Mouse (Mus musculus): ENCODE data around the gene Ndufb6.

Gene Ndufb6

GRCm38 (mm10) chr4:40254385-40255103 is 24.7 kb downstream of the Ndufb6 start:
- no peak for DNase-seq (ENCODE audit: low read depth)

- no peak for DNase-seq (ENCODE audit: low read depth)
Observed at GRCm38 (mm10) chr4:40253766-40254165, 25.5 kb downstream of the Ndufb6 start.

DNA sequence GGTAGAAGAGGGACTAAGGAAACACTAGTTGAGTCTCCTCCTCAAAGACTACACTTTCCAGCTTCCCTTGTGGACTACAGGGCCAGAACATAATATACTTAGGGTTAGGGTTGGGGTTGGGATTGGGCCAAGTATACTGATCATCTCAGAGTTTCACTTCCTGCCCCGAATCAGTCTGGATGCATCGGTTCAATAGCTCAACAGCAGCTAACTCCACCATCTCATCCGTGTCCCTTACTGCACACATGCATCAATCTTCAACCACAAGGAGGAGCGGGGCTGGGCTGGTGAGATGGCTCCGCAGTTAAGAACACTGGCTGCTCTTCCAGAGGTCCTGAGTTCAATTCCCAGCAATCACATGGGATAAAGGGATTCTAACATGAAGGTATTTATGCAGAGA is 28.2 kb downstream of the Ndufb6 start:
- DNase-seq (ENCODE audit: low read depth) = no peak

GRCm38 (mm10) chr4:40244035-40244434 is 35.2 kb downstream of the Ndufb6 start:
- peak; percentile 34 for DNase-seq (ENCODE audit: low read depth)

GRCm38 (mm10) chr4:40243006-40243405 is 36.2 kb downstream of the Ndufb6 start:
- DNase-seq (ENCODE audit: low read depth) = no peak

DNA sequence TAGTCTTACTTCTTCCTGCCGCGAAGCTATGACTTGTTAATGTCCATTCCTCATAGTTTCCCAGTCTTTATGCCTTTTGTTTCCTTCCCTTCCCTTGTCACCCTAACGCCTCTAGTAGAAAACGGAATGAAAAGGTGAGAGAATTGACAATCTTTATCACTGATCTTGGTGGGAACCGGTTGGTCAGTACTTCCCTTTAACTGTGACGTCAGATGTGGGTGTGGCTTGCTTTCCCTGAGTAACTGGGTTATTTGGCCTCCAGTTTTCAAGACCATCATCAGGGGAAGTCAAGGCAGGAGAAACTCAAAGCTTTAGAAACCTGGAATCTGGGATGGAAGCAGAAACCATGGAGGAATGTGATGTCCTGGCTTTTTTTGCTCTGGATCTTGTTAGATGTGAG is 37.3 kb downstream of the Ndufb6 start:
- no peak for DNase-seq (ENCODE audit: low read depth)

DNA sequence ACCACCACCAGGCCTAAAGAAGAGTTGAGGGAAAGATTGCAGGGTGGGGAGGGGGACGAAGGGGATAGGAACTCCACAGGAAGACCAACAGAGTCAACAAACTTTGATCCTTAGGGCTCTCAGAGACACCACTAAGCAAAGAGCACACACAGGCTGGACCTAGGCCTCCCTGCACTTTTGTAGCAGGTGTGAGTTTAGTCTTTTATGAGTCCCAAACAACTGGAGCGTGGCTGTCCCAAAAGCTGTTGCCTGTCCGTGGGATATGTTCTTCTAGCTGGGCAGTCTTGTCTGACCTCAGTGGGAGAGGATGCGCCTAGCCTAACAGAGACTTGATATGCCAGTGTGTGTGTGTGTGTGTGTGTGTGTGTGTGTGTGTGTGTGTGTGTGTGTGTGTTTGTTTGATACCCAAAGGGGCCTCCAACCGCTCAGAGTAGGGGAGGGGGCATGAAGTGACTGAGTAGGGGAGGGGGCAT is 38.9 kb downstream of the Ndufb6 start:
- peak; percentile 50 for DNase-seq (ENCODE audit: low read depth)

DNA sequence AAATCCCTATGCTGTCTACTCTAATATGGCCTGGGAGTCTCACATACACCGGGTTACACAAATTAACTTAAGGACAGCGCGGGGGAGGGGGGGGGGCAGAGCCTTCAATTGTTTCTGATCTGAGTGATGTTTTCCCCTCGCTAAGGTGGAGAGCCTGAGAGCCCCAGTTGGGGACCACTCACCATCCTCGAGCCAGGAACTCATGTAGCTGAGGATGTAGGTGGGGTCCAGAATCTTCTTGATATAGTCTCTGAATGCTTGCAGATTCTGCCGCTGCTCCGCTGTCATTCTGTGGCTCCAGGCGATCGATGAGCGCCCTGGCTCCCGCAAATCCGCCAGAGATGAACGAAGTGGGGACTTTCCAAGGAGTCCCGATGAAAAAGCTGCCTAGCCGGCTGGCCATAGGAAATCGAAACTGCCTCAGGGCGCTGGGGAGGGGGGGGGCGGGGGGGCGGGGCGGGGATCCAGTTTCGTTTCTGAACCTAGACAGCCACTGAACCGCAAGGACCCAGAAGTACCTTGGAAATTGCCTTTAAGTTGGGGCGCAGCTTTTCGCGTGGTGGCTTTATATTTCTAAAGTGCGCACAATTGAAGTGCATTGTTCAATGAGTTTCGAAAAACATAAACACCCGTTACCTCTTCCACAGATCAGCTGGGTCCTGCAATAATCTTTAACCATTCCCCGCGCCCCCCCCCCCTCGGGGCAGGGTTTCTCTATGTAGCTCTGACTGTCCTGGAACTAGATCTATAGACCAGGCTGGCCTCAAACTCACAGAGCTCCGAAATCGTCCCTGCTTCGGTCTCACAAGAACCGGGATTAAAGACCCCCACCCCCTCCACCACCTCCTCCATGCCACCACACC is 39.6 kb downstream of the Ndufb6 start, which contains the start of gene Ddx58:
Gene Ddx58, minus strand, starts transcription at position 420 of the 863 bp plus-strand sequence.
- DNase-seq (ENCODE audit: low read depth) = peak; percentile 81

DNA sequence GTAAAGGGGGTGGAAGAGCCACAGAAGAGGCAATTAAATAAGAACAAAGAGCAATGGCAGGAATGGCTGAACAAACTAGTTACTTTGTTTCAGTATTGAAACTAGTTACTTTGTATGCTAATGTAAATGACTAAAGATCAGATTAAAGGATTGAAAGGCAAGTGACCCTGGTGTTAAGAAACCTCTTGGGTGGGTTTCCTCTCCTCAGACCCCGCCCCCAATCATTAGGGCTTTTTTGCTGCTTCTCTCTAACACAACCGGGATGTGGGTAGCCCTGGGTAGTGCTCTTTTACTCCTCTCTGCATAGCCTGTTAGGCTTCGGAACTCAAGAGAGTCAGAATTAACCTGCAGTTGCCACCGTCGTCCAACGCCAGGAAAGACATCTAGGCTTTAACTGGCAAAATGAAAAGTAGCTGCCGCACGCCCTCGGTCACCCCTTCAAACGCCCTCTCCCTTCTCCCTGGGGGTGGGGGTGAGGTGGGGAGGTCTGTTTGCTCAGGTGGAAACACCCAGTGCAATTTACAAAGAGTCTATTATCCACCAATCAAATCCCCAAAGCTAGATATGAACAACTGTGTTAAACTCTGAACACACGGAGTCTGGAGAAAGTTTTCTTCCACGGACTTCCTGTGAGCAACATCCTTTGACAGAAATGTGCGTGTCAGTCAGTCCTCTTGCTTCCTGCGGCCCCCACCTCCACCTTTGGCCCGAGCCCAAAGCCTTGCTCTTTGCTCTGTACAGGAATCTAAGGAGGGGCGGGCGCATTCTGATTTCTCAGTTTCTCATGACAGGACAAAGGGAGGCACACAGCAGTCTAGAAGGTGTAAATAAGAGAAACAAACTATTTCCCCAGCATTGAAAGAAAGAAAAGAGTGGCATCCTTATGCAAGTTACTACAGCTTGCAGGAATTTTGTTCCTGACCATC is 40.5 kb downstream of the Ndufb6 start:
- DNase-seq (ENCODE audit: low read depth) = peak; percentile 82

- peak; percentile 42 for DNase-seq (ENCODE audit: low read depth)
Observed at GRCm38 (mm10) chr4:40236829-40237228, 42.4 kb downstream of the Ndufb6 start.

DNA sequence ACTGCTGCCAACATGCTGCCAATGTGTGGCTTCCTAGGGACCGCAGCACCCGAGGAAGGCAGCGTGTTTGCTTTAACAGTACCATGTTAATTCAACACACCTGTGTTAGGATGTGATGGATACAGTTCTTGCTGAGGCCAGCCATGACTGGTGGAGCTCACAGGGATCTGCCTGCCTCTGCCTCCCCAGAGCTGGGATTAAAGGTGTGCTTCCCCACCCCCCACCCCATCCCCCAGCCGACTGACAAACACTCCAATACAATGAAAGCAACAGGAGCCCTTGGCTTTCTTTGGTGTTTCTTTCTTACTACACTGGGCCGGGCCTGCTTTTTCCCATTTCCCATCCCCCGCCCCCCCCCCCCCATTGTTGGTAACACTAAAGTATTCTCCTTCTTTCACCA is 45.0 kb downstream of the Ndufb6 start:
- DNase-seq (ENCODE audit: low read depth) = no peak

DNA sequence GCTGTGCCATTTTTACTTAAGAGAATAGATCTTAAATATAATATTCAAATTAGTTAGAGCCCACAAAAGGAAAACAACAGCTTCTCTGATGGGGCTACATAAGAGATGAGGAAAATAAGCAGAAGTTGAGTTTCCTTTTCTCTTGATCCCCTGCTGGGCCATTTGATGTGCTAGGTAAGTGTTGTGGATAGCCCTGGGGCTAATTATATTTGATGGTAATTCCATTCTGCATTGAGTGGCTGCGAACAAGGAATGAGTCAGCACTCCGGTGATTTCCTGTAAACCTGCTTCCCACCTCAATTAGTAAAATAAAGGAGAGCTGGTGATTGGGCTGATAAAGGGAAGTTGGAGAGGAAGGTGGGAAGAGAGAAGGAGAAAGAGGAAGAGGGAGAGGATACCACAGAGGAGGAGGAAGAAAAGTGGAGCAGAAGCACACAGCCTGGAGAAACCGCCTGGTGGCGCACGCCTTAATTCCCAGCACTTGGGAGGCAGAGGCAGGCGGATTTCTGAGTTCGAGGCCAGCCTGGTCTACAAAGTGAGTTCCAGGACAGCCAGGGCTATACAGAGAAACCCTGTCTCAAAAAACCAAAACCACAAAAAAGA is 46.1 kb downstream of the Ndufb6 start:
- DNase-seq (ENCODE audit: low read depth) = no peak

- DNase-seq (ENCODE audit: low read depth) = no peak
Observed at GRCm38 (mm10) chr4:40229723-40230122, 49.5 kb downstream of the Ndufb6 start.

DNA sequence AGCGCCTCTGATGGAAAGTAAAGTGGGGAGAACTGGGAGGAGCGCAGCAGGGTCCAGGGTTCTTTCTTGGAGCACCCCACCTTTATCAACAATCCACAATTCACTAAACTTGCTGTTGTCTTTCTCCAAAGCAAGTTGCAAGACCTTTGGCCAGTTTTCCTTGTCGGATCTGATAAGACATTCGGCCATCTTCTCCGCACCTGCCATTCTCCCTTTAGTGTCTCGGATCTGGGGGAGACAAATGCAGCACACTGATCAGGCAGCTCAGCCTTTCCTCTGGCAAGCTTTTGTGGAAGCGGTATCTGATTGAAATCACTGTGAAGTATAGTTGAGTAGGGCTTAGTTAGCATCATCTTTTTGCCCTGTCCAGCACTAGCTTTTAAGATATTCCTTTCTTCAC is 51.3 kb downstream of the Ndufb6 start:
- no peak for DNase-seq (ENCODE audit: low read depth)

GRCm38 (mm10) chr4:40227131-40227530 is 52.1 kb downstream of the Ndufb6 start:
- DNase-seq (ENCODE audit: low read depth) = no peak

GRCm38 (mm10) chr4:40226095-40226494 is 53.1 kb downstream of the Ndufb6 start:
- no peak for DNase-seq (ENCODE audit: low read depth)

GRCm38 (mm10) chr4:40221876-40222585 is 57.2 kb downstream of the Ndufb6 start:
- no peak for DNase-seq (ENCODE audit: low read depth)

GRCm38 (mm10) chr4:40221004-40221760 is 58.0 kb downstream of the Ndufb6 start:
- no peak for DNase-seq (ENCODE audit: low read depth)

Data from naive thymus-derived CD4-positive, alpha-beta T cell, adult 2 months (primary cell).